Mouse (Mus musculus): ENCODE measurements around the gene Dand5. TPM values are rescaled to one million over a fixed set of nuclear protein-coding genes. Genes with fewer than 3 reads are reported as not detected.

Gene Dand5
- polyA plus RNA-seq (2014; fragmentation: Nextera tagmentation; extraction: Ambion mirVana), result 4.7 and 7.3 TPM in 2 replicates

DNA sequence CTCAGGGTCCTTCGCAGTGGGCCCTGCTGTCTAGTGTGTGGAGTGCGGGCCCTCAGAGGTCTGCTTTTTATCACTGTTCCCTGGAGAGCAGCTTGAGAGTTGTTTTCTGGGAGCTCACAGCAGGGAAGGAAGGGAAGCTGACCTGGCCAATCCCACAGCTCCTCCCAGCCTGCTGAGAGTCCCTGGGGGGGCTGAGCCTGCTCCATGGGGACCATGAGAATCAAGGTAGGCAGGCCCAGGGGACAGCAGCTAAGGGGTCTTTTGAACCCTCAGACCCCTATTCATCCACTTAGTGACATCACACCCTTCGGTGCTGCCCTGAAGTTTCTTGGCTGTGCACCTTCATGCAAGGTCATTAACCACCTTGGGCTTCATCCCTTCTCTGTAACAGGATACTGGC lies at the start of gene Dand5:
Dand5 (minus strand) TSS at position 101 of the 400 bp plus-strand sequence.
- no peaks in the 10 kb centered on the region for H3K9me3 ChIP-seq (ENCODE audit: control insufficient read depth, low read length)
- no peak for ATAC-seq (ENCODE audit: insufficient read depth, low FRiP score, low TSS enrichment)
- H3K27ac ChIP-seq (ENCODE audit: low read depth, low read length), result no peak within 1 kb of the TSS
- H3K9ac ChIP-seq (ENCODE audit: low read length), result no peak within 1 kb of the TSS
- H3K27me3 ChIP-seq (ENCODE audit: control insufficient read depth, insufficient read depth, low read length), result peaks cover 3% of the 10 kb centered on the region; the same call in 1 of the 2 replicates
- no peaks in the 10 kb centered on the region for H3K36me3 ChIP-seq (ENCODE audit: control insufficient read depth, insufficient read depth, low read length)
- H3K4me1 ChIP-seq (ENCODE audit: control insufficient read depth, insufficient read depth, low read length), result 0 out of 2 replicates have a peak, but pooled peaks cover 3% of the 10 kb centered on the region
- H3K4me2 ChIP-seq (ENCODE audit: low read depth), result peak within 1 kb of the TSS; percentile 33
- no peak within 1 kb of the TSS for H3K4me3 ChIP-seq (ENCODE audit: low read depth, low read length)
- WGBS, result 22% methylated on average over 3 of the region's 3 CpGs
- no peak for DNase-seq (ENCODE audit: low spot score)

DNA sequence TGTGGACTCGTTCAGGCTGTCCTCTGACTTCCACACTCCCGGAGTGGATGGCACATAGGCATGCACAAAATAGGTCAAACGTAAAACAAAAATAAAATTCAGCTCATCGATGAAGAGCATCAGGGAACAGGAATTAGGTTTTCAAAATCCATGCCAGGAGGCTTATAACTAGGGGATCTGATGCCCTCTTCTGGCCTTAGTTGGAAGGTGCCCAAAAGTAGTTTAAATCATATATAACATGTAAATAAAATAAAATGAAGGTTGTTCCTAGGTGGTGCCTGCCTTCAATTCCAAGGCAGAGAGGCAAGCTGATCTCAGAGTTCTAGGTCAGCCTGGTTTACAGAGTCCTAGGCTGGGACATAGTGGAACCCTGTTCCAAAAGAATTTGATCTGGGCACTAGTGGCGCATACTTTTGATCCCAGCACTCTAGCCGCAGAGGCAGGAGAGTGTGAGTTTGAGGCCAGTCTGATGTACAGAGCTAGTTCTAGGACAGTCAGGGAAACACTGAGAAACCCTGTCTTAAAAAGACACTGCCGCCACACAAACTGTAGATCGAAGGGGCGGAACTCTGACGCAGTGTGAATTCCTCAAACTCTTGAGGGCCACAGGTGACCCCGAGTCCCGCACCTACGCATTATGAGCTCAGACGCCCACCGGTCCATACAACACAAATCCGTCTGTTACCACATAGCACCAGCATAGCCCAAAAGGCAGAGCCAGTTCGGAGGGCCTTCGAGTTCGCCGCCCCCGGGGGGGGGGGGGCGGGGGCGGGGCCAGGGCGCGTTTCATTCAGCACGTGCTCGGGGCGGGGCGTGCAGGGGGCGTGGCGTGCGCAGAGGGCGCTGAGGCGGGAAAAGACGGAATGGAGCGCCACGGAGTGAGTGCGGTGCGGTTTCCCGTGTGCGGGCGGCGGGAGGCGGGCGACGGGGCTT lies 49.0 kb upstream of the Dand5 start, which contains the start of gene Syce2:
Syce2 (plus strand) TSS at position 736 of the 933 bp plus-strand sequence.
- 17% methylated on average over 44 of the region's 46 CpGs for WGBS
- peaks cover 12% of the 10 kb centered on the region for H3K36me3 ChIP-seq (ENCODE audit: control insufficient read depth, insufficient read depth, low read length)

DNA sequence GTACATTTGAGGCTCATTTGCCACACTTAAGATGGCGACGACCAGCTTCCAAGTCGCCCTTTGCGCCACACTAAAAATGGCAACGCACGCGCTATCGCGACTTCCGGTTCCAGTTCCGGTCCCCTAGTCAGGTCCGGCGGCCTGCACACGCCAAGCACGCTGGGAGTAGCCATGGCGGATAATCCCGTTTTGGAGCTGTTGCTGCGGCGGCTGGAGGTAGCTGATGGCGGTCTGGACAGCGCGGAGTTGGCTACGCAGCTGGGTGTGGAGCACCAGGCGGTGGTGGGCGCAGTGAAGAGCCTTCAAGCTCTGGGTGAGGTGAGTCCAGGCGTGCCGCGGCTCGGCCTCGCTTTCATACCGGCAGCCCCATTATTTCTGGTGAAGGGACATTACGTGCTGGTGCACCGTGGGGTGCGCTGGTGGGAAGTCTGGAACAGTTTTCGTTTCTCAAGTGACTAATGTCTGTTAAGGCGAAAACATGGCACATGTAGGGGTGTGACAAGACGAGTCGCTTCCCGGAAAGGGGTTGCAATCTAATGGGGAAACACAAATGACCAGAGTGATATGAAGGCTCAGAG lies 34.3 kb upstream of the Dand5 start, which contains the start of gene Farsa:
Farsa (plus strand) TSS at position 126 of the 578 bp plus-strand sequence.
- H3K36me3 ChIP-seq (ENCODE audit: control insufficient read depth, insufficient read depth, low read length), result peaks cover 7% of the 10 kb centered on the region; the same call in 1 of the 2 replicates
- DNase-seq (ENCODE audit: low spot score) (peak; percentile 92), ATAC-seq (ENCODE audit: insufficient read depth, low FRiP score, low TSS enrichment) (peak; percentile 84)
- peak within 1 kb of the TSS; percentile 74 for H3K9ac ChIP-seq (ENCODE audit: low read length)
- peak within 1 kb of the TSS; percentile 85 for H3K4me3 ChIP-seq (ENCODE audit: low read depth, low read length)
- no peaks in the 10 kb centered on the region for H3K27me3 ChIP-seq (ENCODE audit: control insufficient read depth, insufficient read depth, low read length)
- WGBS, result under 1% methylated on average over 39 of the region's 39 CpGs
- peak within 1 kb of the TSS; percentile 86 for H3K4me2 ChIP-seq (ENCODE audit: low read depth)
- H3K4me1 ChIP-seq (ENCODE audit: control insufficient read depth, insufficient read depth, low read length), result peaks cover 12% of the 10 kb centered on the region
- H3K9me3 ChIP-seq (ENCODE audit: control insufficient read depth, low read length), result no peaks in the 10 kb centered on the region
- H3K27ac ChIP-seq (ENCODE audit: low read depth, low read length), result no peak within 1 kb of the TSS

More for the DNA sequence above, 49.0 kb upstream of the Dand5 start, which contains the start of gene Syce2:
- Histone ChIP-seq H3K4me1 (ENCODE audit: control insufficient read depth, insufficient read depth, low read length) (peaks cover 8% of the 10 kb centered on the region), H3K9ac (ENCODE audit: low read length) (peak within 1 kb of the TSS; percentile 52), H3K4me3 (ENCODE audit: low read depth, low read length) (peak within 1 kb of the TSS; percentile 37), H3K27ac (ENCODE audit: low read depth, low read length) (no peak within 1 kb of the TSS), H3K27me3 (ENCODE audit: control insufficient read depth, insufficient read depth, low read length) (peaks cover 3% of the 10 kb centered on the region; the same call in 1 of the 2 replicates), H3K4me2 (ENCODE audit: low read depth) (peak within 1 kb of the TSS; percentile 72), H3K9me3 (ENCODE audit: control insufficient read depth, low read length) (no peaks in the 10 kb centered on the region)
- peak; percentile 78 for DNase-seq (ENCODE audit: low spot score)
- peak; percentile 58; the same call in 1 of the 2 replicates for ATAC-seq (ENCODE audit: insufficient read depth, low FRiP score, low TSS enrichment)

DNA sequence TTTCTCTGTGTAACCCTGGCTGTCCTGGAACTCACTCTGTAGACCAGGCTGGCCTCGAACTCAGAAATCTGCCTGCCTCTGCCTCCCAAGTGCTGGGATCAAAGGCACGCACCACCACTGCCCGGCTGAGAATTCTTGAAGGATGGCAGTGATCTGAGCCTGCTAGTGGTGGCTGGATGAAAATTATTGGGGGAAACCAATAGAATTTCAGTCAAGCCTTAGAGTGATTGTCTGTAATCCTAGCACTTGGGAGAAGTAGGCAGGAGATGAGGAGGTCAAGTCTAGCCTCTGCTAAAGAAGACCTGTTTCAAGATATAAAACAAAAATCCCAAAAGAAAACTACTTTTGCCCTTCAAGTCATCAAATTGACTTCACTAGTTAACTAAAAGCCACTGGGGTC lies 33.8 kb upstream of the Dand5 start:
- Histone ChIP-seq H3K9ac (ENCODE audit: low read length) (peak overlapping the region; percentile 74), H3K4me3 (ENCODE audit: low read depth, low read length) (peak overlapping the region; percentile 85; the same call in 1 of the 2 replicates), H3K9me3 (ENCODE audit: control insufficient read depth, low read length) (no peaks in the 10 kb centered on the region), H3K27me3 (ENCODE audit: control insufficient read depth, insufficient read depth, low read length) (no peaks in the 10 kb centered on the region), H3K4me1 (ENCODE audit: control insufficient read depth, insufficient read depth, low read length) (peaks cover 12% of the 10 kb centered on the region), H3K4me2 (ENCODE audit: low read depth) (no peak overlapping the region; the same call in 1 of the 2 replicates), H3K36me3 (ENCODE audit: control insufficient read depth, insufficient read depth, low read length) (peaks cover 4% of the 10 kb centered on the region; the same call in 1 of the 2 replicates), H3K27ac (ENCODE audit: low read depth, low read length) (no peak overlapping the region)
- ATAC-seq (ENCODE audit: insufficient read depth, low FRiP score, low TSS enrichment) (peak; percentile 38; the same call in 1 of the 2 replicates), DNase-seq (ENCODE audit: low spot score) (no peak)
- WGBS, result 95% methylated on average over 3 of the region's 3 CpGs

DNA sequence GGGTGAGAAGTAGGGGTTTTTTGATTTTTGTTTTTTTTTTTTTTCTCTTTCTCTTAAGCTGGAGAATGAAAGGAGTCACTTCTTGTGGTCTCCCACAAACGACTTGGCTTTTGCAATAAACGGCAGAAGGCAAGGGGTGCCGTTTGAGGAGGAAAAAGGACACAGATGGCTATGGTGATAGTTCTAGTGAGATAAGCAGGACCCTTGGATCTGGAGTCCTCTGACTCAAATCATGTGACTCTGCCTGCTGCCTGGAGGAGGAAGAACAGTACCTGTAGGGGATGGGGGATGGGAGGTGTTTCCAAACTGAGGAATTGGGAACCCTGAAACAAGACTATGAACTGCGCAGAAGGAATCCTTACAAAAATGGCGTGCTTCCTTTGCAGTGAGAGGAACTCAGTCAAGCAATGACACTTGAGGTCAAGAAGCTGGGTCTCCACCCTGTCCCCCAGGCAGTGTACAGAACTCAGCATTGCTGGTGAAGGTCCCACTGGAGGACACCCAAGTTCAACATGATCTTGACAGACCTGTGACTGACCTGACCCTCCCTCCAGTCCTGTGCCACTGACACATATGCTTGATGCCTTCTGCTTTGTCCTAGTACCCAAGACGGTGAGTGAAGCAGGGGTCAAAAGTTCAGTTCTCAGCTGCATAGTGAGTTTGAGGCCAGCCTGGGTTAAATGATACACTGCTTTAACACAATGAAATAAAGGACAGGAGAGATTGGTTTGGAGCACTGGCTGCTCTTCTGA lies 25.2 kb upstream of the Dand5 start:
- no peak for ATAC-seq (ENCODE audit: insufficient read depth, low FRiP score, low TSS enrichment)
- 39% methylated on average over 6 of the region's 6 CpGs for WGBS
- H3K27ac ChIP-seq (ENCODE audit: low read depth, low read length), result peak overlapping the region; percentile 84
- peak; percentile 18 for DNase-seq (ENCODE audit: low spot score)
- H3K4me1 ChIP-seq (ENCODE audit: control insufficient read depth, insufficient read depth, low read length), result peaks cover 19% of the 10 kb centered on the region
- peaks cover 18% of the 10 kb centered on the region for H3K36me3 ChIP-seq (ENCODE audit: control insufficient read depth, insufficient read depth, low read length)
- H3K4me3 ChIP-seq (ENCODE audit: low read depth, low read length), result peak overlapping the region; percentile 92
- H3K9ac ChIP-seq (ENCODE audit: low read length), result peak overlapping the region; percentile 70
- peak overlapping the region; percentile 67 for H3K4me2 ChIP-seq (ENCODE audit: low read depth)
- H3K27me3 ChIP-seq (ENCODE audit: control insufficient read depth, insufficient read depth, low read length), result no peaks in the 10 kb centered on the region
- H3K9me3 ChIP-seq (ENCODE audit: control insufficient read depth, low read length), result no peaks in the 10 kb centered on the region

DNA sequence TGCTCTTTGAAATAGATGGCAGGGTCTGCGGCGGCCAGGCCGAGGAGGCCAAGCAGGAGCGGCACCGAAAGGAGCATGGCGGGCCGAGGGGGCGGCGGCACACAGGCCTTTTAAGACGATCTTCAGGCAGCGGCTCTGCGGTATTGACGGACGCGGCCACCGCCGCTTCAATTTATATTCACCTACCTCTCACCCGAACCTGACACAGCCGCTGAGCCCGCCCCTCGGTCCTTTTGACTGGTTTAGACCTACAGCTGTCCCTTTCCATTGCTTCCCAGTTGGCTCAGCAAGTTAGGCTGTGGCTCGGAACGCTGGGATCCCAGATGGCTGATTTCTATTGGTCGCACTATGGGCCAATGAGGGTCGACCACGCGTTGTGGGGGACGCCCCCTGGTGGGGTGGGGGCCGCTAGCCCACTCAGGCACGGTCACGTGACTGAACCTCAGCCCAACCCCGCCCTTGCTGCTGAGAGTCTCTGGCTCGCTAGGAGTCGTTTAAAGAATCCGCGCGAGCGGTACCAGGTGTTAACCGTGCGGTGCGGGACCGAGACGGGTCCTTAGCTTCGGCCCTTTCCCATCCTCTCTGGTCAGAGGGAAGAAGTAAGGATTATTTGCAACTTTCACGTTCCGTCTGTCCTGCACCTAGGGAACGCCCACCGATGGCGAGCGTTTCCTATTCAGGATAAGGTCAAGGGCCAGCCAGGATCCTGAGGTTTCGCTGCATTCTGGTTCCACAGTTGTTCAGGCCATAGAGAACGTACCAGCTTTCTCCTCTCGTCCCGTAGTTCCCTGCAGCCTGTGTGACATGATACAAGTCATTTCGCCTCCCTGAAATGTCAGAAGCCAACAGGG lies 24.3 kb upstream of the Dand5 start, which contains the start of gene Calr:
Calr (minus strand) TSS at position 213 of the 851 bp plus-strand sequence.
- peak; percentile 99 for ATAC-seq (ENCODE audit: insufficient read depth, low FRiP score, low TSS enrichment)
- H3K9ac ChIP-seq (ENCODE audit: low read length), result peak within 1 kb of the TSS; percentile 96
- peak within 1 kb of the TSS; percentile 85 for H3K4me2 ChIP-seq (ENCODE audit: low read depth)

DNA sequence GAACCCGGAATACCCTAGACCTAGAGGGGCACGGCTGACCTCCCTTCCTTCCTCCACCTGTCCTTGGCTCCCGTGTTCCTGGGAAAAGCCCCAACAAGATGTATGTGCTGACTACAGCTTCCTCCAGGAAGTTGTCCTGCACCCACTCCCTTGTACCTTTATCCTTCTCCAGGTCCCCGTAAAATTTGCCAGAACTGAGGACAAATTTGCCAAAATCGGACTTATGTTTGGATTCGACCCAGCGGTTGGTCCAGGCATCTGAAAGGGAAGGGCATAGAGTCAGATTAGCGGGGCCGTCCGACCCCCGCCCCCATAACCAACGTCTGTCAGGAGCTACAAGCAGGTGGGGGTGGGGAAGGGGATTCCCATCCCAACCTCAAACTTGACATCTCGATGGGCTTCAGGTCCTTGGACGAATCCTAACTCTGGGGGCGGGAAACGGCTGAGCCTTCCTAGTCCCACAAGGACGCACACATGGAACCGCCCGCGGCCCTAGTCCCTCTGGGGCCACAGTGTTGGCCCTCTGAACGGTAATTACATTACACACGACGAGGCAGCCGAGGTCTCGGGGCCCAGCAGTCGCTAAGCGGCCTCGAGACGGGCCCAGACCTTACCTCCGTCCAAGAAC lies 23.6 kb upstream of the Dand5 start:
- Histone ChIP-seq H3K4me1 (ENCODE audit: control insufficient read depth, insufficient read depth, low read length) (peaks cover 19% of the 10 kb centered on the region), H3K4me2 (ENCODE audit: low read depth) (peak overlapping the region; percentile 85), H3K9ac (ENCODE audit: low read length) (peak overlapping the region; percentile 96), H3K27ac (ENCODE audit: low read depth, low read length) (peak overlapping the region; percentile 61; the same call in 1 of the 2 replicates), H3K9me3 (ENCODE audit: control insufficient read depth, low read length) (no peaks in the 10 kb centered on the region), H3K36me3 (ENCODE audit: control insufficient read depth, insufficient read depth, low read length) (peaks cover 28% of the 10 kb centered on the region), H3K27me3 (ENCODE audit: control insufficient read depth, insufficient read depth, low read length) (no peaks in the 10 kb centered on the region), H3K4me3 (ENCODE audit: low read depth, low read length) (peak overlapping the region; percentile 92)
- under 1% methylated on average over 30 of the region's 30 CpGs for WGBS
- no peak for DNase-seq (ENCODE audit: low spot score)
- peak; percentile 8 for ATAC-seq (ENCODE audit: insufficient read depth, low FRiP score, low TSS enrichment)

More for the DNA sequence above, 24.3 kb upstream of the Dand5 start, which contains the start of gene Calr:
- Histone ChIP-seq H3K27me3 (ENCODE audit: control insufficient read depth, insufficient read depth, low read length) (no peaks in the 10 kb centered on the region), H3K4me3 (ENCODE audit: low read depth, low read length) (peak within 1 kb of the TSS; percentile 92), H3K4me1 (ENCODE audit: control insufficient read depth, insufficient read depth, low read length) (peaks cover 19% of the 10 kb centered on the region), H3K9me3 (ENCODE audit: control insufficient read depth, low read length) (no peaks in the 10 kb centered on the region), H3K27ac (ENCODE audit: low read depth, low read length) (peak within 1 kb of the TSS; percentile 84), H3K36me3 (ENCODE audit: control insufficient read depth, insufficient read depth, low read length) (peaks cover 22% of the 10 kb centered on the region)
- peak; percentile 98 for DNase-seq (ENCODE audit: low spot score)
- WGBS, result under 1% methylated on average over 55 of the region's 55 CpGs

Measured in neural tube, embryonic 11.5 days (tissue).